Mouse (Mus musculus) left cerebral cortex, postnatal 14 days (tissue): ENCODE results near the gene Vps26a. TPM values are rescaled to one million over a fixed set of nuclear protein-coding genes. Genes with fewer than 3 reads are reported as not detected.

Experiments
- DNase-seq, 2 experiments: peaks; one replicate each; pipeline ENCODE4 v3.0.0; 2021 to 2022; ENCODE audit warnings: low spot score in 2 of 2, mixed read lengths in 1 of 2
- intact Hi-C: fragments of 180-260 bp; cut with DNase I; formaldehyde crosslinking; loops from one replicate; pipeline ENCODE4 v1.15.1; 2025
- long read RNA-seq, 2 experiments: library from polyadenylated mRNA; stranded (forward); transcript quantifications; one replicate each; pipeline ENCODE4 v2.0.0; 2021
- total RNA-seq, 2 experiments: library from RNA; stranded (reverse); gene quantifications; 2 replicates each; pipeline ENCODE4 v1.2.3; 2021

Vps26a gene
- total RNA-seq = 10 to 100 TPM; 45.5 to 46.5 TPM
- long read RNA-seq, experiment 1, transcript Vps26a-202 (9 exons, 2,597 nt) = major isoform, 113 of 147 reads
- long read RNA-seq, experiment 1, partial matches to known transcripts = 3 of 147 reads
- long read RNA-seq, experiment 1, other reads (novel, unspliced or antisense) = 30 of 147 reads
- long read RNA-seq, experiment 2, transcript Vps26a-202 (9 exons, 2,597 nt) = major isoform, 80 of 106 reads
- long read RNA-seq, experiment 2, partial matches to known transcripts = 3 of 106 reads
- long read RNA-seq, experiment 2, other reads (novel, unspliced or antisense) = 19 of 106 reads

GRCm38 (mm10) chr10:62486618-62487415 is at the start of gene Vps26a:
Gene Vps26a, minus strand, starts transcription at chr10:62486805.
- intact Hi-C loops = no loop called here
- DNase-seq = peak; percentile 97 to 98

- intact Hi-C loops = no loop called here
- DNase-seq = no peak
These were observed 47.9 kb upstream of the Vps26a start for GRCm38 (mm10) chr10:62534509-62534908.

- intact Hi-C loops = no loop called here
- DNase-seq = no peak
These were observed 46.2 kb upstream of the Vps26a start for GRCm38 (mm10) chr10:62532832-62533231.

- intact Hi-C loops = no loop called here
- DNase-seq = no peak
These were observed 43.6 kb upstream of the Vps26a start for GRCm38 (mm10) chr10:62530183-62530582.

GRCm38 (mm10) chr10:62527351-62527750 is 40.7 kb upstream of the Vps26a start, which contains the start of gene Srgn:
Gene Srgn, minus strand, starts transcription at chr10:62527451.
- no peak for DNase-seq
- intact Hi-C loops = no loop called here

- intact Hi-C loops = no loop called here
- DNase-seq = no peak
These were observed 35.8 kb upstream of the Vps26a start for GRCm38 (mm10) chr10:62522346-62522950.

- intact Hi-C loops = no loop called here
- no peak for DNase-seq
These were observed 35.2 kb upstream of the Vps26a start for GRCm38 (mm10) chr10:62521763-62522162.

GRCm38 (mm10) chr10:62520911-62521310 is 34.3 kb upstream of the Vps26a start:
- intact Hi-C loops = no loop called here
- DNase-seq = no peak

GRCm38 (mm10) chr10:62517511-62517910 is 30.9 kb upstream of the Vps26a start:
- intact Hi-C loops = no loop called here
- no peak for DNase-seq

GRCm38 (mm10) chr10:62512855-62513254 is 26.2 kb upstream of the Vps26a start:
- DNase-seq = no peak
- intact Hi-C loops = no loop called here

GRCm38 (mm10) chr10:62511528-62511927 is 24.9 kb upstream of the Vps26a start:
- no peak for DNase-seq
- intact Hi-C loops = no loop called here

GRCm38 (mm10) chr10:62509032-62509656 is 22.5 kb upstream of the Vps26a start:
- intact Hi-C loops = no loop called here
- no peak for DNase-seq

- no peak for DNase-seq
- intact Hi-C loops = no loop called here
These were observed 21.9 kb upstream of the Vps26a start for GRCm38 (mm10) chr10:62508459-62508858.

GRCm38 (mm10) chr10:62507591-62508308 is 21.1 kb upstream of the Vps26a start:
- intact Hi-C loops = no loop called here
- peak in 1 of 2 experiments; percentile 11 for DNase-seq

- intact Hi-C loops = no loop called here
- DNase-seq = no peak
These were observed 20.5 kb upstream of the Vps26a start for GRCm38 (mm10) chr10:62507071-62507470.

GRCm38 (mm10) chr10:62506019-62506556 is 19.5 kb upstream of the Vps26a start:
- intact Hi-C loops = no loop called here
- no peak for DNase-seq

GRCm38 (mm10) chr10:62505224-62505983 is 18.8 kb upstream of the Vps26a start:
- DNase-seq = no peak
- intact Hi-C loops = no loop called here
